Mouse (Mus musculus): ENCODE results near the gene Ms4a12.

GRCm38 (mm10) chr19:11234921-11235735 is 2.9 kb upstream of the Ms4a12 start:
- TF ChIP-seq CTCF (IDR thresholded peaks at IDR 0.05; ENCODE audit: extremely low read depth, insufficient read depth, insufficient read length, insufficient replicate concordance), result no peak
- no peak for TF ChIP-seq POLR2A (IDR thresholded peaks at IDR 0.05; ENCODE audit: low read depth, low read length)
